Mouse (Mus musculus) naive thymus-derived CD4-positive, alpha-beta T cell, adult 5 months (primary cell): ENCODE results near the gene 5830411N06Rik. TPM values are rescaled to one million over a fixed set of nuclear protein-coding genes. Genes with fewer than 3 reads are reported as not detected.

Source experiments
- polyA plus RNA-seq: library from polyadenylated mRNA; unstranded; fragments of 100-300 nt; shearing (Covaris generic); gene quantifications from one replicate; pipeline ENCODE4 v1.2.1, GENCODE M21; 2017

The 5830411N06Rik gene
- polyA plus RNA-seq, result not detected

GRCm38 (mm10) chr7:140247216-140247615 lies at the start of gene 5830411N06Rik:
5830411N06Rik (plus strand) TSS chr7:140247284.

GRCm38 (mm10) chr7:140205864-140206263 lies 41.2 kb upstream of the 5830411N06Rik start, which contains the start of gene Olfr524:
Olfr524 (minus strand) TSS chr7:140205964.

GRCm38 (mm10) chr7:140217967-140218366 lies 29.1 kb upstream of the 5830411N06Rik start, which contains the start of gene Cd163l1:
Cd163l1 (plus strand) TSS chr7:140218267.

GRCm38 (mm10) chr7:140320558-140320957 lies 73.5 kb downstream of the 5830411N06Rik start, which contains the start of gene Olfr525:
Olfr525 (plus strand) TSS chr7:140320858.

GRCm38 (mm10) chr7:140333717-140334116 lies 86.6 kb downstream of the 5830411N06Rik start, which contains the start of gene Olfr527:
Olfr527 (plus strand) TSS chr7:140334017.

Other genes with a start within 250 kb of the 5830411N06Rik start
- 42.6 TPM for gene Zfp511, start 210.9 kb upstream of the 5830411N06Rik start, polyA plus RNA-seq
- gene Tubgcp2, start 210.6 kb upstream of the 5830411N06Rik start, polyA plus RNA-seq, result 29.9 TPM
- gene Msx3, start 198.2 kb upstream of the 5830411N06Rik start, polyA plus RNA-seq, result not detected
- gene Caly, start 164.7 kb upstream of the 5830411N06Rik start, polyA plus RNA-seq, result not detected
- not detected for gene Prap1, start 153.9 kb upstream of the 5830411N06Rik start, polyA plus RNA-seq
- 2.6 TPM for gene Fuom, start 144.8 kb upstream of the 5830411N06Rik start, polyA plus RNA-seq
- gene Paox, start 131.5 kb upstream of the 5830411N06Rik start, polyA plus RNA-seq, result 6.3 TPM
- gene Echs1, start 130.8 kb upstream of the 5830411N06Rik start, polyA plus RNA-seq, result 32.1 TPM
- gene Mtg1, start 109.7 kb upstream of the 5830411N06Rik start, polyA plus RNA-seq, result 20.7 TPM
- not detected for gene Sprn, start 92.4 kb upstream of the 5830411N06Rik start, polyA plus RNA-seq
- not detected for gene Olfr522, start 82.5 kb upstream of the 5830411N06Rik start, polyA plus RNA-seq
- not detected for gene Olfr523, start 74.1 kb upstream of the 5830411N06Rik start, polyA plus RNA-seq
- not detected for gene Olfr524, start 41.3 kb upstream of the 5830411N06Rik start, polyA plus RNA-seq
- gene Cd163l1, start 29.0 kb upstream of the 5830411N06Rik start, polyA plus RNA-seq, result not detected
- 0.10 TPM for gene Olfr525, start 73.6 kb downstream of the 5830411N06Rik start, polyA plus RNA-seq
- not detected for gene Olfr527, start 86.7 kb downstream of the 5830411N06Rik start, polyA plus RNA-seq
- gene Olfr60, start 114.4 kb downstream of the 5830411N06Rik start, polyA plus RNA-seq, result not detected
- 0.24 TPM for gene Olfr530, start 129.0 kb downstream of the 5830411N06Rik start, polyA plus RNA-seq
- gene Olfr531, start 155.6 kb downstream of the 5830411N06Rik start, polyA plus RNA-seq, result not detected
- not detected for gene Olfr532, start 174.4 kb downstream of the 5830411N06Rik start, polyA plus RNA-seq
- not detected for gene Olfr533, start 216.1 kb downstream of the 5830411N06Rik start, polyA plus RNA-seq
- not detected for gene Olfr535, start 236.9 kb downstream of the 5830411N06Rik start, polyA plus RNA-seq